Mouse (Mus musculus) embryonic fibroblast, embryonic 13.5 days (primary cell): ENCODE data around the gene Tlr13. TPM values are rescaled to one million over a fixed set of nuclear protein-coding genes. Genes with fewer than 3 reads are reported as not detected.
"Not testable (repeated sequence)": the region's sequence is repeated elsewhere in the genome, so short reads cannot be mapped to it uniquely, and the experiment has no call there.

ENCODE experiments used
- H3K27ac ChIP-seq: 2 replicates; pipeline ENCODE4 v1.5.1; 2012; ENCODE audit warnings: low read length, control low read depth, inconsistent platforms; ENCODE audit not compliant: insufficient read depth
- H3K4me1 ChIP-seq: 2 replicates; pipeline ENCODE4 v1.6.1; 2011; ENCODE audit warnings: low read length; ENCODE audit not compliant: control insufficient read depth, insufficient read depth
- H3K4me3 ChIP-seq: 2 replicates; pipeline ENCODE4 v1.5.1; 2011; ENCODE audit warnings: mild to moderate bottlenecking, control low read depth, low read length; ENCODE audit not compliant: insufficient read depth
- CTCF ChIP-seq: IDR thresholded peaks from 2 replicates; pipeline ENCODE4 v1.5.1; 2011; ENCODE audit warnings: mild to moderate bottlenecking, control low read depth, low read length, moderate library complexity, borderline replicate concordance; ENCODE audit not compliant: insufficient read depth
- POLR2A ChIP-seq: IDR thresholded peaks from 2 replicates; pipeline ENCODE4 v1.6.1; 2011; ENCODE audit warnings: low read depth, mild to moderate bottlenecking, control low read depth, low read length, moderate library complexity
- polyA plus RNA-seq: library from polyadenylated mRNA; stranded (reverse); fragments of >200 nt; gene quantifications from 2 replicates; pipeline ENCODE4 v1.2.4, GENCODE M21; 2011; ENCODE audit warnings: low read depth; ENCODE audit not compliant: missing spikeins, insufficient read length

Gene Tlr13
- polyA plus RNA-seq, 1 experiment, result 0.63 TPM

DNA sequence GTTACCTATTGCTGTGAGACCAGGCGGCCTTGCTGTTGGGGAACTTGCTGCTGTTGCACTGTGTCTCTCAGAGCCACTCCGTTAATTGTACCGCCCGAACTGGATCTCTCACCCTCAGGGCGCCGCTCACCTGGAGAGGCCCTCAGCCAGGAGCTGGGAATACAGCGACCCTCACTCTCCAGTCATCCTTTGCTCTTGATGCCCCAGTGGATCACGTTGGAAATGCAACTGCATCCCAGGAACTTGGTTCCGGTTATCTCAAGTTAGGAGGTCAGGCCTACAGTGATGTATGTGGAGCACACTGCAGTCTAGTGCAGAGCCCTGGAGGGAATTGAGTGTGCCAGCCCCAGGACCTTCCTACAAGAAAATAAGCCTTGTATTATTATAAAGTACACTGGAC is 33.3 kb downstream of the Tlr13 start:
- Histone ChIP-seq H3K4me3 (no peak overlapping the region), H3K27ac (no peak overlapping the region), H3K4me1 (no peaks in the 10 kb centered on the region)
- TF ChIP-seq CTCF, result no peak
- no peak for TF ChIP-seq POLR2A

DNA sequence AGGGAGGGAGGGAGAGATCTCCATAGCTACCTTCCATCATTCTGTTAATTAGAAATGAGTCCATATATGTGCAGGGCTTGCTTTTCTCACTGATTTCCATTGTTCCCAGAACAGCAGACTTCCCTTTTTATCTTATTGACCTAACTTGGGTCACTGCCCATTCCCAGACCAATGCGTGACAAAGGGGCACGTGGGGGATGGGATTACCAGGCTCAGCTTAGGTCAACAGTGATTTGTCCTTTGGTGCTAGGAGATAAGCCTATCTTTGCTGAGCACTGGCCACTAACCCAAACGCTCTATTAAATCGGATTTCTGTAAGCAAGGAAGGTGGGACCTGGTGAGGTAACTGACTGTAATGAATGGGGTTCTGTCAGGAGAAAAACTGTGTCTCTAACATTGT is 41.3 kb downstream of the Tlr13 start:
- Histone ChIP-seq H3K4me3 (no peak overlapping the region), H3K27ac (no peak overlapping the region), H3K4me1 (peaks cover 2% of the 10 kb centered on the region; the same call in 1 of the 2 replicates)
- TF ChIP-seq CTCF (no peak), POLR2A (no peak)

DNA sequence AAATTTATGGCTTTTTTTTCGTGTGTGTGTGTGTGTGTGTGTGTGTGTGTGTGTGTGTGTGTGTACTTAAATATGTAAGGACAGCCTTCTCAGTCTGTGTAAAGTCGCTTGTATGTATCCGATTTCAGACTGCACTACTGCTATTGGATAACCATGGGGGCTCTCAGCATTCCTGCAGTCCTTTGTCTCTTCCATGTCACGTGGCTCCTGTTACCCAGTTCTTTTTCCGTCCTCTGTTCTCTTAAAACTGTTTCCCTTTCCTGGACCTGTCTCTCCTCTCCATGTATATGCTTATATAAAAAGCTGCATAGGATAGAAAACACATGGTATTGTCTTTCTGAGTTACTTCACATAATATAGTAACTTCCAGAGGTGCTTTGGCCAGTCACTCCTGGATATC is 42.7 kb downstream of the Tlr13 start:
- H3K4me1 ChIP-seq, result peaks cover 2% of the 10 kb centered on the region; the same call in 1 of the 2 replicates
- H3K27ac ChIP-seq, result peak overlapping the region; percentile 99
- H3K4me3 ChIP-seq, result peak overlapping the region; percentile 30
- TF ChIP-seq POLR2A, result no peak
- TF ChIP-seq CTCF, result no peak

DNA sequence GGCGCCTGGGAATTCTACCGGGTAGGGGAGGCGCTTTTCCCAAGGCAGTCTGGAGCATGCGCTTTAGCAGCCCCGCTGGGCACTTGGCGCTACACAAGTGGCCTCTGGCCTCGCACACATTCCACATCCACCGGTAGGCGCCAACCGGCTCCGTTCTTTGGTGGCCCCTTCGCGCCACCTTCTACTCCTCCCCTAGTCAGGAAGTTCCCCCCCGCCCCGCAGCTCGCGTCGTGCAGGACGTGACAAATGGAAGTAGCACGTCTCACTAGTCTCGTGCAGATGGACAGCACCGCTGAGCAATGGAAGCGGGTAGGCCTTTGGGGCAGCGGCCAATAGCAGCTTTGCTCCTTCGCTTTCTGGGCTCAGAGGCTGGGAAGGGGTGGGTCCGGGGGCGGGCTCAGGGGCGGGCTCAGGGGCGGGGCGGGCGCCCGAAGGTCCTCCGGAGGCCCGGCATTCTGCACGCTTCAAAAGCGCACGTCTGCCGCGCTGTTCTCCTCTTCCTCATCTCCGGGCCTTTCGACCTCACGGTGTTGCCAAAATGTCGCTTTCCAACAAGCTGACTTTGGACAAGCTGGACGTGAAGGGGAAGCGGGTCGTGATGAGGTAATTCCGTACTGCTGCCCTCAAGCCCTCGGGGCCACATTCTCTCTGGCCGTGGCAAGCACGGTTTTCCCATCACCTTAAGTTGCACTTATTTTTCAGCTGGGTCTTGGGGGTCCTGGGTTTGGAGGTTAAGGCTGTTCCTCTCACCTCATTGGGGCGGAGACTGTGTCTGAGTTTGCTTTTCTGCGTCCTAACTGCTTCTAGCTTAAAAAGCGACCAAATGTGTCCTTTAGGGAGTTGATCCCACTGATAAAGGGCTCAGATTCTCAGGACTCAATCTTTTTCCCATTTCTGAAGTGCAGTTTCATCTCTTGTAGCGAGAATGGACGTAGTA is 44.0 kb downstream of the Tlr13 start, which contains the start of gene Pgk1:
Gene Pgk1, plus strand, starts transcription at position 388 of the 937 bp plus-strand sequence.
- Histone ChIP-seq H3K27ac (peak within 1 kb of the TSS; percentile 99), H3K4me3 (peak within 1 kb of the TSS; percentile 94), H3K4me1 (peaks cover 4% of the 10 kb centered on the region)
- TF ChIP-seq POLR2A (peak; percentile 80), CTCF (no peak)

DNA sequence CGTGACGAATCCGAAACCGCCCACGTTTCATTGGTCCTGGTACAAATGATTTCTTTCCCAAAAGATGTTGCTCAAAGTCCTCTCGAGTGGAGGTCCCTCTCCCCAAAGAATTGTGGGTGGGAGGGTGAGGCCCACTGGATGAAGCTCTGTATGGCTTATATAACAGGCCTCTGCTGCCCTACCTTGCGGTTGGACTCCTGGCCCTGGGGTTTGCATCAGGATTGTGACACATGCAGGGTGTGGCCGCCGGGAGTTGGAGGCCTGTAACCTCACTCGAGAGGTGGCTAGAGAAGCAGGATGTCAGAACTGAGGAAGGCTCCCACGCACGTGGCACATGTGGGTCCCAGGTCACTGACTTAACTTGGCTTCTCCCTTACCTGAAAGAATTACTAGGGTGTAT is 44.7 kb downstream of the Tlr13 start:
- H3K4me3 ChIP-seq, result peak overlapping the region; percentile 94
- peaks cover 4% of the 10 kb centered on the region for H3K4me1 ChIP-seq
- TF ChIP-seq POLR2A (no peak; the same call in 1 of the 2 replicates), CTCF (no peak)
- H3K27ac ChIP-seq, result peak overlapping the region; percentile 87

DNA sequence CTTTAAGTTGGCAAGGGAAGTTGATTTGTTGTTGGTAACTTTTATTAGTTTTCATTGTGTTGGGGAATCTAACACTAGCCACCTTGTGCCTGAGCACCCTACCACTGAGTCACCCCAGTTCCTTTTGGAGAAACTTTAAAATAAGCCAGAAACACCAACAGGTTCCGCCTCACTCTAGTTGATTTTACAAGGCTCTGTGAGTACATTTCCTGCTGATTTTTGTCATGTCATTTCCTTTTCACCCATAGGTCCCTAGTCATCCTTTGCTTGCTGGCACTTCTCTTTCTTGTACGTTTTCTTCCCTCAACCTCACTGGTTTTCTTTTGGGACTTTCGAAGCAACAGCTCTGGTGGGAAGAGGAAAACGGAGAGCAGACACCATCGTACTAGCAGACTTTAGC is 46.4 kb downstream of the Tlr13 start:
- TF ChIP-seq POLR2A (no peak), CTCF (no peak)
- Histone ChIP-seq H3K4me1 (peaks cover 4% of the 10 kb centered on the region), H3K27ac (no peak overlapping the region), H3K4me3 (peak overlapping the region; percentile 94)

DNA sequence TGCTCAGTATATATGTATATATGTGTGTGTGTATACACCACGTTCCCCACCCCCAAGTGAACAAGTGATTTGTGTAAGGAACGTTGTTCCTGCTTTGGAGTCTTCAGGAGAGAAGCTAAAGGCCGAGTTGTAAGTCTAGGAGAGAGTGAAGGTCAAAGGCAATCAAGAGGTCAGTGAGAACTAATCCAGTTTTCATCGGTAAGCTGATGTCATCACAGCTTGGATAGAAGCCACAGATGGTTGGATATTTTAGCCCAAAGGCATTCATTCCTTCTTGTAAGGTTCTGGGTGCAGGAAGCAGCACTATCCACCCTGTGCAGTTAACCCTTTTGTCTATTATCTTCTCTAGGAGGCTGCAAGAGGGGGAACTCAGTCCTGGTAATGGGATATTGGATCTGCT is 47.1 kb downstream of the Tlr13 start:
- H3K27ac ChIP-seq, result no peak overlapping the region
- H3K4me1 ChIP-seq, result peaks cover 4% of the 10 kb centered on the region
- H3K4me3 ChIP-seq, result peak overlapping the region; percentile 94
- TF ChIP-seq CTCF, result no peak
- no peak for TF ChIP-seq POLR2A

DNA sequence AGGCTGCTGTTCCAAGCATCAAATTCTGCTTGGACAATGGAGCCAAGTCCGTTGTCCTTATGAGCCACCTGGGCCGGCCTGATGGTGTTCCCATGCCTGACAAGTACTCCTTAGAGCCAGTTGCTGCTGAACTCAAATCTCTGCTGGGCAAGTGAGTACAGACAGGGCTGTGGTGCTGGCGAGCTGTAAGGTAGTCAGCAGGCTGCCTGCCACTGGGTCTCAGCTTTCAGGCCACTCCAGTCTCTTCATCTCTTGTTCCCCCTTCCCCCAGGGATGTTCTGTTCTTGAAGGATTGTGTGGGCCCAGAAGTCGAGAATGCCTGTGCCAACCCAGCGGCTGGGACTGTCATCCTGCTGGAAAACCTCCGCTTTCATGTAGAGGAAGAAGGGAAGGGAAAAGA is 51.4 kb downstream of the Tlr13 start:
- H3K27ac ChIP-seq, H3K4me3 ChIP-seq, H3K4me1 ChIP-seq: not testable (repeated sequence)

DNA sequence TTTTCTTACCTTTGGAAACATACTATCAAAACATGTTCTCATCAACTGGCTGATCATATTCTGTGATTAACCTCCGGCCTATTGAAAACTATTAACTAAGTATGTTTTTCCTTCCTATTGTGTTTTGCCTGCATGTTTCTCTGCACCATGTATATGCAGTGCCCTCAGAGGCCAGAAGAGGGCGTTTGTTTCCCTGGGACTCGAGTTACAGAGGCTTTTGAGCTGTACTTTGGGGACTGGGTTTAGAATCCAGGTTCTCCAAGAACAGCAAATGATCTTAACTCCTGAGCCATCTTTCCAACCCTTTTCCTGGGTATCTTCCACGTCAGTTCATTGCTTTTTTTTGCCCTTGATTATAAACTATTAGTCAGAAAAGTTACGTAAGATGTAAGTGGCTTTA is 54.3 kb downstream of the Tlr13 start:
- Histone ChIP-seq H3K4me1 (no peaks in the 10 kb centered on the region; the same call in 1 of the 2 replicates), H3K4me3 (no peak overlapping the region), H3K27ac (no peak overlapping the region)
- TF ChIP-seq POLR2A (no peak), CTCF (no peak)

DNA sequence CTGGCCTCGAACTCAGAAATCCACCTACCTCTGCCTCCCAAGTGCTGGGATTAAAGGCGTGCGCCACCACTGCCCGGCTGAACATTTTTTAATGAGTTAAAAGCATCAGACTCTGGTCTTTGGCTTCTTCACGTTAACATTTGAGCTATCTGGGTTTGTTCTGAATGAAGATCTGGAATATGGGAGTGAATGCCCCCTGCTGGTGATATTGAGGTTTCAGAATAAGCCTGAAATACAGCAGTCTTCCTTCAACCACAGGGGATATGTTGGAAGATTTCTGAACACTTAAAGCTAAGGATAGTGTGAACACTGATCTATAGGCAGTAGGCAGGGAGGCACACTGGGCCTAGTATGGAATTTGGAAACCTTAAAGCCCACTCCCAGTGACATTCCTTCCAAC is 55.9 kb downstream of the Tlr13 start:
- no peaks in the 10 kb centered on the region; the same call in 1 of the 2 replicates for H3K4me1 ChIP-seq
- no peak overlapping the region for H3K4me3 ChIP-seq
- TF ChIP-seq POLR2A (no peak), CTCF (no peak)
- no peak overlapping the region for H3K27ac ChIP-seq

DNA sequence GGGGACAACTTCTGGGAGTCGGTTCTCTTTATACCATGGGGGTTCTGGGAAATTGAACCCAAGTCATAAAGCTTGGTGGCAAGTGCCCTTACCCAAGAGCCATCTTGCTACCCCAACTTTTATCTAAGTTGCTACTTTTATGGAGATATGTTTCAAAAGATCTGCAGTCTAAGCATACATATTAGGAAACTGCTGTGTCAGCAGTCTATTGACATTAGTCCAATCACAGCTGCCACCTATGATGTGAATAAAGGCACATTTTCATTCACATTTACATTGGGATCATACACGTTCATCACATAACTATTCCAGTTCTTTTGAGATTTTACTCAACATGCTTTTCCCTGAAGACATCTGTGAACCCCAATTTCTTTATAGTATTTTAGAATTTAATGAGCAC is 66.1 kb downstream of the Tlr13 start:
- TF ChIP-seq POLR2A (no peak), CTCF (no peak)
- Histone ChIP-seq H3K4me1 (no peaks in the 10 kb centered on the region), H3K27ac (no peak overlapping the region), H3K4me3 (no peak overlapping the region)

Other genes with a start within 250 kb of the Tlr13 start
- gene Atrx, start 213.8 kb upstream of the Tlr13 start, polyA plus RNA-seq, result 147 and 151 TPM in 2 replicates
- 89.4 and 89.8 TPM in 2 replicates for gene Magt1, start 131.3 kb upstream of the Tlr13 start, polyA plus RNA-seq
- gene Cox7b, start 127.5 kb upstream of the Tlr13 start, polyA plus RNA-seq, result 664 and 683 TPM in 2 replicates
- gene Atp7a, start 115.9 kb upstream of the Tlr13 start, polyA plus RNA-seq, result 25.2 and 26.7 TPM in 2 replicates
- 464 and 561 TPM in 2 replicates for gene Pgk1, start 43.9 kb downstream of the Tlr13 start, polyA plus RNA-seq
- 7.1 and 8.1 TPM in 2 replicates for gene Taf9b, start 78.0 kb downstream of the Tlr13 start, polyA plus RNA-seq
- not detected in 2 replicates for gene Fnd3c2, start 112.2 kb downstream of the Tlr13 start, polyA plus RNA-seq